Mouse (Mus musculus): Measurements from ENCODE around the gene Rhobtb1. TPM values are rescaled to one million over a fixed set of nuclear protein-coding genes. Genes with fewer than 3 reads are reported as not detected.

Rhobtb1 gene
- total RNA-seq (2021): 10 to 100 TPM; 18.5 to 18.8 TPM
- long read RNA-seq, experiment 1, full-length matches to known transcripts: 1 of 5 reads
- long read RNA-seq, experiment 1, partial matches to known transcripts: 0 of 5 reads
- long read RNA-seq, experiment 1, other reads (novel, unspliced or antisense): 4 of 5 reads
- long read RNA-seq, experiment 2, full-length matches to known transcripts: 8 of 19 reads
- long read RNA-seq, experiment 2, partial matches to known transcripts: 1 of 19 reads
- long read RNA-seq, experiment 2, other reads (novel, unspliced or antisense): 10 of 19 reads

DNA sequence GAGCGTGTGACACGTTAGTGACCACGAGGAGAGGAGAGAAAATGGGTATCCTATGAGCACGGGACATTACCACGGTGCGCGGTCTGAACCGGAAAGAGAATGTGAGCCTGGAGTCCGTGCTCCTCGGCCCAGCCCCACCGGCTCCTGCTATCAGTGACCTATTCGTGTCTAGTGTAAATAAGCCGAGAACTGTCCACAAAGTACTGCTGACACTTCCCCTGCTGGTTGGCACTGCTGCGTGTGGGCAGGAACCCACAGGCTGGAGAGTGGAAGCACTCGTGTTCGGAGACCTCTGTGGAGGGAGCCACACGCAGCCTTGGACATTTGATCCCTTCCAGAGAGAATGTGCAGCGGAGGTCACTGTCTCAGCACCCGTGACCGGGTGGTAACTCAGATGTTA lies at the start of gene Rhobtb1:
Rhobtb1 (plus strand) TSS at position 390 of the 400 bp plus-strand sequence.
- no peak for DNase-seq (ENCODE audit: low spot score in 2 of 2)

DNA sequence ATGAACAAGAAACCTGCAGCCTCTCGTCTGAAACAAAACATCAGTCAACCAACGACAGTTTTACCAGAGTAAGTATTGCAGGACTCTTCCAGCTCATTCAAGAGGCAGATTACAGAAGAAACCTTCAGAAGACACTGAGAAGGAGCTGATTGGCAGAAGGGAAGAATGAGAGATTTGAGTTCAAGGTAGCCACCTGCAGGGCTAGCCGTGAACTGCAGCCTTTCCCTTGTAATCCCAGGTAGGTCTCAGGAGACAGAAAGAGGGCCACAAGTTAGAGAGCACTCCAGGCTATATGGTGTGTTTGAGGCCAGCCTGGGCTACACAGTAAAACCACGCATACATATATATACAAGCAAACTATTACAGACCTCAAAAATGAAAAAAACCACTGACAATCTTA lies 49.2 kb upstream of the Rhobtb1 start:
- no peak for DNase-seq (ENCODE audit: low spot score in 2 of 2)

DNA sequence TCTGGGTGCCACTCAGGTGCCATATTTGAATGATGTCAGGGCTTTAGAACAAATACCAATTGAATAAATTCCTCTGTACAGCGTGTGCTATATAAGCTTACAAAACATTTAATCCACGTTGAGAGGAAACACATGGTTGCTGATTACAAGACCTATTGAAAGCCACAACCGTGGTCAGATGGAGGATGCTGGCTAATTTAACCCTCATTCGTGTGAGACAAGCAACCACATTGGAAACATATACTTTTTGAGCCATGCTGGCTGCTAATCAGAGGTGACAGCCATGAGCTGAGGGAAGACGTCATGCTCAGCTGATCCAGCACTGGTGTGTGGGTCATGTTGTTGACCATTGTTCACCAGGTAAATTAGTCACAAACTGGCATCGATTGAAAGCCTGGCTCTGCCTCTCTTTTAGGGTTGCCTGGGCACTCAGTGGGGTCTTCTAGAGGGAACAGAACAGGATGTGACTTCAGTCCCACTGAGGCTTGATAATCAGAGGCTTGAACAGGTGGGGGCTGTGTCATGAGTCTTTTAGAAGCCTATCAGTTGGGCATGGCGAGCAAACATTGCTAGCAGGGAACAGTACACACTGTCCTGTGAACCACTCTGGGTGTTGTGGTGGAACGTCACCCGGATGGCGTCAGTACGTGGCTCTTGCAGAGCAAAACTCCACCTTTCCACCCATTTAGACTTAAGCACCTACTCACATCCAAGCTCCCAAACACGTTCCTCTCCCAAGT lies 46.9 kb upstream of the Rhobtb1 start:
- no peak for DNase-seq (ENCODE audit: low spot score in 2 of 2)

DNA sequence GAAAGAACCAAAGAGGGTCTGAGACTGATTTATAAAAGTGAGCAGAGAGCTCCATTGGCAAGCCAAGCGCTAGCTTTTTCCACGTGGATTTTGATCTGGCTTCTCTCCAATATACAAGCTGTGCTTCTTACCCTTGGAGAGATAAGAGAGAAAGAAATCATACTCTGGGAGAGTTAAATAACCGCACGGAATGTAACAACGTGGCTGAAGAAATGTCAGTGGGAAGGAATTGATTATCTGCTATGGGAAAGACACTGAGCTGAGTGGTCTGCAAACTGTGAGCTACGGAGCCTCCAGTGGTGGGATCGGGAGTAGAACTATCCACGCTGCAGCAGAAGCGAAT lies 46.4 kb upstream of the Rhobtb1 start:
- no peak for DNase-seq (ENCODE audit: low spot score in 2 of 2)

DNA sequence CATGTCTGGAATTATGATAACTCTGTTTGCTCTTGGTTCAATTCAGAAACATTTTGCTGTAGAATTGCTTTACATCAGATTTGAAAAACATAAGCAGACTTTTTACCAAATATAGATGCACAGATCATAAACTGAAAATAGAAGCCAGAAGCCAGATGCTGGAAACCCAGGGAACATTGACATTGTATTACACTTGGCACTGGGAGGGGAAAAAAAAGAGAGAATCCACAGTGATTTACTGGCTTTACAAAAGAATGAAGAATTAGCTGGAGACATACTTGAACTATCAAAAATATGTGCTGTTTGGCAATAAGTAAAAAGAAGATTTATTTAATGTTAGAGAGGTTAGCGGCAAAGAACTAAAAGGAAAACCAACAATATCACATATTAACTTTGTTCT lies 44.4 kb upstream of the Rhobtb1 start:
- DNase-seq (ENCODE audit: low spot score in 2 of 2): no peak

DNA sequence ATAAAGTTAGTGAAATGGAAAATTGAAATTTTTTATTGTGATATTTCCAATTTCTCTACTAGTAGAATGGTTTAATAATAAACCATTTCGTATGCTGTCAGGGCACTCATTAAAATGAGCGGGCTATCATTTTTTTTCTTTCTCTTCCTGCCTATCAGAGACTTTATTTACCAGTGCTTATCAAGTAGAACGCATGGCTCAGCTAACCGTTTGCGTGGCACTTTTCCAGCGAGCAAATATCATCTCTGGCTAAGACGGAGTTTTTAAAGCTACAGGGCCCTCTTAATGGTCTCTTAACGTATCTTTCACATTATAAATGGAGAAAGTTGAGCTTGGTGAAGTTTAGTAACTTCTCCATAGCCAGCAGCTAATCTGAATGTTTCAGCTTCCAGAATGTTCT lies 44.0 kb upstream of the Rhobtb1 start:
- no peak for DNase-seq (ENCODE audit: low spot score in 2 of 2)

DNA sequence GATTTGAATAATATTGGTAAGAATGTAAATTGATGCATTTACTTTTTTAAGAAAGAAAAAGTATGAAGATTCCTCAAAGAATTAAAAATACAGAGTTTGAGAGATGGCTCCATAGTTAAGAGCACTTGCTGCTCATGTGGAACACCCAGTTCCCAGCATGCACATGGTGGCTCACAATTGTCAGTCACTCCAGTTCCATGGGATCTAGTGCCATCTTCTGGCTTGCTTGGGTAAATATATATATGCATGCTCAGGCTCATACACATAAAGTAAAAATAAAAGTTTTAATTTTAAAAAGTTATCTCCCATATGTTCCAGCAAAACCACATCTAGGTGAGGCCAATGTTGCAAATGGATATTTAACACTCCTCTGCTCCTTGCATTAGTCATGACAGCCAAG lies 36.9 kb upstream of the Rhobtb1 start:
- no peak for DNase-seq (ENCODE audit: low spot score in 2 of 2)

DNA sequence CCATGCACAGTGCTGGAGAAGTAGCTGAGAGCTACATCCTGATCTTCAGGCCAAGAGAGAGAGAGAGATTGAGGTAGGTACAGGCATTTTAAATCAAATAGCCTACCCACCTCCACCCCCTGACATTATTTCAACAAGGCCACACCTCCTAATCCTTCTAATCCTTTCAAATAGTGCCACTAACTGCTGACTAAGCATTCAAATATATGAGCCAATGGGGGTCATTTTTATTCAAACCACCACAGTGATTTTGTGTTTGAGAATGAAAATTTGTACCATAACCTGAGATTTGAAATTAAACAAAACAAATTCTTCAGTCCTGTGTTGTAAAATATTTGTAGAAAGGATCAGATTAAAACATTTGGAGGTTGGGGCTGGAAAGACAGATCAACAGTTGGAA lies 33.2 kb upstream of the Rhobtb1 start:
- no peak for DNase-seq (ENCODE audit: low spot score in 2 of 2)

DNA sequence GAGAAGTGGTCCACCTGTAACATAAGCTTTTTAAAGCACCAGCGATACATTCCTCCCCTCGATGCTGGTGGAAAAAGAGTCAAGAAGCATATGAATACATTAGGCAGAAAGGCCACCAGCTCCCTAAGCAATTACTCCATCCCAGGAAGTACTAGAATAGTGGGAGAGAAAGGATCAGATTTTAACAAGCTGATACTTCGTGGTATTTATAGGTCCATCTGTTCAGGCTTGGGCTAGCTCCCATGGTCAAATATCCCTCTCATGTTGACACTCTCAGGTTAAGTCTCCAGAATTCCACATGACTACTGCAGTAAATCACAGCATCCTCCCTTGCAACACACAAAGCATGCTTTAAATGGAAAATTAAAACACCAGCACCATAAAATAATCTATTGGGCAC lies 32.3 kb upstream of the Rhobtb1 start:
- no peak for DNase-seq (ENCODE audit: low spot score in 2 of 2)

DNA sequence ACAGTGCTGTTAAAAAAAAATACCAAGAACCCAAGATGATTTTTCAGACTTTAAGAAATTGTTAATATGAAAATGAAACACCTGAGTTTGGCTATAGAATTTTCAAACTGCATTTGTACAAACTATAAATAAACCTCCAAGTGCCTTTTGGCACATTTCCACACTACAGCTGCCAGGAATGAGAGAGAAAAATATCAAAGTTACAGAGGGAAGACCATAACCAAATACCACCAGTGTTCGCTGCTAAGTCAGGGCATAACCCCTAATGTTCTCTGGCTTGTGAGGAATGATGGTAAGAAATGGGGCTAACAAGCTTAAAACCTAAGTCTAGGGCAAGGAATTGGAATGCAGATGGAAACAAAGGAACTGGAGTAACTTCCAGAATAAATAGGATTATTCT lies 31.8 kb upstream of the Rhobtb1 start:
- DNase-seq (ENCODE audit: low spot score in 2 of 2): no peak

DNA sequence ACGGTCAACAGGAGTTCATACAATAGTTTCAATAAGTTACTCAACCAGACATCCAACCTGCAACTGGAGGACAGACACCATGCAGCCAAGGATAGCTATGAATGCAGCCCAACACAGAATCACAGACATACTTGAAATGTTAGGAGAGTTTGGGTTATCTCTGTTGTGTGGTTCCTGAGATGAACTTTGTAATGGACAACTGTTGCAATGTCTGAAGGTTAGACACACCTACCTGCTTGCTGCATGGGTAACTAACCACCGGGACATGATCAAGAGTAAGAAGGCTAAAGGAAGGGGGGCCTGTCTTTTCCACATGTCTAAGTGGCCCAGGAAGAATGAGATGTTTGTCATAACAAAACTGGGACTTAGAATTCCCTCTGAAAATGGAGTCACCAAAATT lies 24.7 kb upstream of the Rhobtb1 start:
- DNase-seq (ENCODE audit: low spot score in 2 of 2): no peak

DNA sequence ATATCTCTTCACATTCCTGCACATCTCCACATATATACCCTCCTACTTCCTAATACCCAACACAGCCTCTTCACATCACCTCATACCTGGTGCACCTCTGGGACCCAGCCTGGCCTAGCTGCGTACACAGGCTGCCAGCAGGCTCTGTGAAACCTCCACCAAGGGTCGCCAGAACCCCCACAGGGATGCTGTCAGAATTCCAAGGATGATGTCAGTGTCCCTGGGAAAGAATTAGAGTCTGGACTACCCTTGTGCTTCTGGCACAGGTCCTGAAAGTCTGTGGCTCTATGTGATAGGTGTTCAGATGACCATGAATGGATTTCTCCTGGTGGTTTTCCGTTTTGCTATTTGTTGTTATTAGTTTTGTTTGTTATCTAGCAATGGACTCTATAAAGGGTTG lies 22.7 kb upstream of the Rhobtb1 start:
- no peak for DNase-seq (ENCODE audit: low spot score in 2 of 2)

DNA sequence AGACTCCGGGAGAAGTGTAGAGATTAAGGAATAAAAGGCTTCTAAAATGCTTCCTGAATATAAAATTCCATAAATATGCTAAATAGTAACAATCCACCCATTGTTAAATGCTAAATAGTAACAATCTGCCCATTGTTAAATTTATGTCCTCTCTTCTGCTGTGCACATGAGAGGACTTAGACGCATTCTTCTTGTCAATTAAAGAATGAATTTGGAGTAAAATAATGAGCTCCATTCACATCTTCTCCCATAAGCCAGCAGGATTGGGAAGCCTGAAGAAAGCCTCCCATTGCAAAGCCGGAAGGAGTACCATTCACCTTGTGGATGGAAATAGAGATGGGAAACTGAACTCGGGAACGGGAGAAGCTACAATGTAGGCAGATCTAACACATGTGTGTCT lies 20.6 kb upstream of the Rhobtb1 start:
- DNase-seq (ENCODE audit: low spot score in 2 of 2): no peak

DNA sequence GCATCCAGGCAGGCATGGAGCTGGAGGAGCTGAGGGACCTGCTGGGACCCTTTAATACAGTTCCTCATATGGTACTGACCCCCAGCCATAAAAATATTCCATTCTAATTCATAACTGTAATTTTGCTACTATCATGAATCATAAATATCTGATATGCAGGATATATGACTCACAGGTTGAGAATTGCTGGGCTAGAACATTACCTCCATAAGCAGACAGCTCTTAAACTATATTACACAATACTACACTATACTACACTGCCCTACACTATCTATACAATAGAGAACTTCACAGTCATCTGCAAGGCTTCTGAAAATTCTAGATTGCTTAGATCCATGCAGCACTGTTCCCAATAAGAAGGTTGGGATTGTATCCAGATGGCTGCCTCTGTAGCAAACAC lies 16.9 kb upstream of the Rhobtb1 start:
- no peak for DNase-seq (ENCODE audit: low spot score in 2 of 2)

DNA sequence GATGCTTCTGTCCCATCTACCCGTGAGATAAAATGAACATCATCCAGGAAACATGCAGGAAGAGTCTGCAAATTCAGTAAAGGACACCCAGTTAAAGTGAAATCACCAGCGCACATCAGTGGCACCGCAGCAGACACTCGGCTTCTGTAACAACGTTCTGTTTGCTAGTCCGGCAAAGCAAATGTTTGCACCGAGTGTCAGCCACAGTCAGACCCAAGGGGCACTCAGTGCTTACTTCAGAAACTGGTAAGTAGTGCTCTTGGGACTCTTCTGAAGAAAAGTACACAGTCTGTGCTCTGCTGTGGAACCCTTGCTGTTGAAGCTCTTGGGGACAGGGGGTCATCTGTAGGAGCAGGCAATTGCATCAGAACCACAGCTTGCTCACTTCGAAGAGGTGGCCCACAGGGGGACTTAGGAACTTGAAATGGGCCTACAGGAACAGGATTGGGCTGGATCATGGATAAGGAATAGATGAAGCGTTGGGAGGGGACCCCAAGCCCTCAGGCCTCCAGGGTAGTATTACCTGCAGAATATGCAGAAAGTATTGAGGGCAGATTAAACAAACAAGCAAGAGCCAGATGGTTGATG lies 14.9 kb upstream of the Rhobtb1 start:
- DNase-seq (ENCODE audit: low spot score in 2 of 2): no peak

DNA sequence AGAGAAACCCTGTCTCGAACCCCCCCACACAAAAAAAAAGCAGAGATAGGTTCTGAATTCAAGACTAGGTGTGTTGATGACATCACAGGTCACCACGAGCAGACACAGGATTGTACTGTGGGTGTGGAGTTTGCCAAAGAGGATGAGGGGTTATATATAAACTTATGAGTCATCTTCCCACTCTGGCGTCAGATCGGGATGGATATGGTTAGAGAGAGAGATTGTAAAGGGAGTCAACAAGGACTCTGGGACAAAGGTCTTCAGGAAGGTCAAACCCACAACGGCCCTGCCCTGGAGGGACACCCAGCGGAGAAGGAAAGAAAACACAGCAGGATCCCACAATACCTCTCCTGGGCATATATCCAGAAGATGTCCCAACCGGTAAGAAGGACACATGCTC lies 2.0 kb upstream of the Rhobtb1 start:
- no peak for DNase-seq (ENCODE audit: low spot score in 2 of 2)

DNA sequence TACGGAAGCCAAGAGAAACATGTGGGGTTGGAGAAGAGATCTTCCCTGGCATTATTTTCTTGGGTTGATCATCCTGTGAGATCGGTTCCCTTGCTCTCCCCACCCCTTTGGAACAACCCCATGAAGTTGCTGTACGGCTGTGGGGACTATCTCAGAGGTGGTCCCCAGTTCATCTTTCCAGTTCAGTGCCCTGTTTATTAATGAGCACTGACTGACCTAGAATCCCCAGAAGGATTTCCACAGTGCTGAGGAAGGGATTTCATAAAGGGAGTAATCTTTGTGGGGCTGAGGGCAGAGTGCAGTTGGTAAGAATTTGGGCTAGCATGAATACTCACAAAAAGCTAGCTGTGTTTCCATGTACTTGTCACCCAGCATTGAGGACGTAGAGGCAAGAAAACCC lies 1.7 kb downstream of the Rhobtb1 start:
- DNase-seq (ENCODE audit: low spot score in 2 of 2): no peak

DNA sequence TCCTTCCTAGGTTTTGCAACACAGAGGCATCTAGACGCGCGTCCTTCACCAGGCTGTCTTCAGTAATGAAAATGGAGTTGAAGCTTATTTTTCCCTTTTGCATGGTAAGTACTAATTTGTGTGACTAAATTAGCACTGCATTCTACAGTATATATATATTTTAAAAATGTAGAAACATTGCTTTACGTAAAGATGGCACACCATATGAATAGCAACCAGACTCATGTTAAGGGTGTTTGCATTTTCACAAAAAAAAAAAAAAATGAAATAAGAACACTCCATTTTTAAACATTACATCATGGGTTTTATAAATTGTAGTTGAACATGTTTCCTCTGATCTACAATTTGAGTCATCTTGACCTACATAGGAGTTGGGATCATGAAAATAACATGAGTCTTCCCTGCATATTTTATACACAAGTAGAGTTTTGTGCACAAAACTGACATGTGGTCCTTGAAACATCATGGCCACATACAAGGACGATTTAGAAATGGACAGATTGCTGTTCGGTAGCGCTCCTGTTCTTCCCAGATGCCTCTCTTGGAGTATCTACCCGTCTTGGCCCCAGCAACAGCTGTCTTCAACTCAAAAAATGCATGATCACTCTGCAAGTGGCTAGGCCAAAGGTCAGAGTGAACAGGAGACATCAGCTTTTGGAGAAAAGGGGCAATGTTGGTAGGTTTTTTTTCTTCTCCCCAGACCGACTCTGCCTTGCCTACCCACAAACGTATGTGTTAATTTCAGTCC lies 4.4 kb downstream of the Rhobtb1 start:
- no peak for DNase-seq (ENCODE audit: low spot score in 2 of 2)

DNA sequence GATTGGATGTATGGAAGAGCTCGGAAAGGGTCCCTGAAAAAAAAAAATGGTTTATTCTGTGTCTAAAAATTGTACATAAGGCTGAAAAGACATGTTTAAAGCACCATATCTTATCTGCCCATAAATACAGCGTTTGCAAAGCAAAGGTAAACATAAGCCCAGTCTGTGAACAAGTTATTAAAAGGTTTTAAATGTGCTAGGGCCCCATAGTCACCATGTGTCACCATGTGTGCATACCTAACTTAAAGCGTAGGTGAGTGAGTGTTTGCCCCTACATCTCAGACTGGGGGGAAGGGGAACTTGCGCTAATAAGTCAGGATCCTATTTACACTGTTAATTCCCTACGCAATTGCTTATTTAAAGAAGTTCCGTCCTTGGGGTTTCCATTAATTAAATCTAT lies 5.2 kb downstream of the Rhobtb1 start:
- no peak for DNase-seq (ENCODE audit: low spot score in 2 of 2)

DNA sequence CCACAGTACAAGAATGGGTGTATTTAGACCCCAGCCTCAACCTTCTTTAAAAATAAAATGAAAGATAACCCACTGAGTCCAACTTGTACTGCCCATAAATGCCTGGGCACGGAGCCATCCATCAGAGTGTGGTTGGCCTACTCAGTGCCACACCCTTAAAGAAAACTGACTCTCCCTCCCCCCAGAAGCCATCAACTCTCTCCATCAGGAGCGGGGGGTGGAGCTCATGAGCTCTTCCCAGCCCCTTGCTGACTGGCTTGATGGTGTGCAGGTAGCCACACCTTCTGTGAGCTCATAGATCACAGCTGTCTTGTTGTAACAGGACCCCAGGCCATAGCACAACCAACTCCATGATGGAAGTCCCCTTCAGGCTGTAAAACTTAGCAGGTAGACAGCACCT lies 6.2 kb downstream of the Rhobtb1 start:
- DNase-seq (ENCODE audit: low spot score in 2 of 2): no peak

DNA sequence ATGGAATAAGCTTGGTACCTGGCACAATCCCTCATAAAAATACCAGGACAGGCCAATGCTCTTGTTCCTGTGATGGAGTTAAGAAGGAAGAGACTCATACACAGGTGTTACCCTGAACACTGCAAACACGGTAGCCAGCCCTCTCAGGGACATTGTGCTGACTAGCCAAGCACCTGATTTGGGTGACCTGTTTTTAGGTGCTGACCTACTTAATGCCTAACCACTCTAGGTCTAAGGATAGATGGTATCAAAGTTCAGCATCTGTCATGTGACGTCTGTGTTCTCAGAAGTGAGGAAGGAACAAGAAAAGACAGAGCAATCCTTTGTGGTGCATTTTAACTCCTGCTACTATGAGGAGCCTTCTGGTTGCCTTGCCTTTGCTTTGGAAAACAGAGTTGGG lies 9.6 kb downstream of the Rhobtb1 start:
- no peak for DNase-seq (ENCODE audit: low spot score in 2 of 2)

DNA sequence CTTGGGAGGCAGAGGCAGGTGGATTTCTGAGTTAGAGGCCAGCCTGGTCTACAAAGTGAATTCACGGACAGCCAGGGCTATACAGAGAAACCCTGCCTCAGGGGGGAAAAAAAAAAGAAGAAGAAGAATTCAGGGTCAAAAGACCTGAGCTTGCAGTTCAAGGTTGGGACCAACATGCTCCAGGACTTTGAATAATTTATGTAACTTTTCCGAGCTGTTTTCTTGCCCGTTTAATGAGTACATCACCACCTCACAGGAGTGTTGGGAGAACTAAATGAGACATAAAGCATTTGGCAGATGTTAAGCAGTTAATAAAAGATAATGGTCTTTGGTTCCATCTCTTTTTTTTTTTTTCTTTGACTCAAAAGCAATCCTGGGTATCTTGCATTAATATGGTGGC lies 10.3 kb downstream of the Rhobtb1 start:
- no peak for DNase-seq (ENCODE audit: low spot score in 2 of 2)
